Mouse (Mus musculus) lung, embryonic 14.5 days (tissue): ENCODE results near the gene Klhl10. TPM values are rescaled to one million over a fixed set of nuclear protein-coding genes. Genes with fewer than 3 reads are reported as not detected.

ENCODE experiments used
- ATAC-seq: fragments of 200-750 bp; cut with Nextera tagmentation; 2 replicates; pipeline ENCODE4 v1.8.0; 2017; ENCODE audit warnings: mild to moderate bottlenecking, moderate TSS enrichment, moderate library complexity; ENCODE audit not compliant: insufficient read depth
- DNase-seq: peaks from one replicate; pipeline ENCODE4 v3.0.0-alpha.2; 2015
- H3K27ac ChIP-seq: fragments of 300-500 bp; sonication (generic); 2 replicates; pipeline ENCODE4 v1.5.1; 2014; ENCODE audit warnings: low read depth, mild to moderate bottlenecking, moderate library complexity
- H3K27me3 ChIP-seq: fragments of 300-500 bp; sonication (generic); 2 replicates; pipeline ENCODE4 v1.6.1; 2014; ENCODE audit warnings: low read length, control low read depth; ENCODE audit not compliant: insufficient read depth
- H3K36me3 ChIP-seq: fragments of 300-500 bp; sonication (generic); 2 replicates; pipeline ENCODE4 v1.6.1; 2014; ENCODE audit warnings: control low read depth; ENCODE audit not compliant: insufficient read depth
- H3K4me1 ChIP-seq: fragments of 300-500 bp; sonication (generic); 2 replicates; pipeline ENCODE4 v1.6.1; 2014; ENCODE audit warnings: antibody characterized with exemption, control low read depth; ENCODE audit not compliant: insufficient read depth
- H3K4me2 ChIP-seq: fragments of 300-500 bp; sonication (generic); 2 replicates; pipeline ENCODE4 v1.6.1; 2014; ENCODE audit warnings: mild to moderate bottlenecking
- H3K4me3 ChIP-seq: fragments of 300-500 bp; sonication (generic); 2 replicates; pipeline ENCODE4 v1.5.1; 2014; ENCODE audit warnings: low read depth, low read length
- H3K9ac ChIP-seq: fragments of 300-500 bp; sonication (generic); 2 replicates; pipeline ENCODE4 v1.6.1; 2014
- H3K9me3 ChIP-seq: fragments of 300-500 bp; sonication (generic); 2 replicates; pipeline ENCODE4 v1.6.1; 2016; ENCODE audit warnings: low read depth, low read length, control low read depth
- CTCF ChIP-seq: IDR thresholded peaks from 2 replicates; pipeline ENCODE4 v1.5.1; 2016; ENCODE audit warnings: antibody characterized with exemption, low read depth
- WGBS: fragments of 180-500 bp; shearing (Covaris S2); extraction: QIAGEN DNeasy Blood & Tissue Kit; methylation state at CpG from one replicate; pipeline ENCODE4 v1.1.7; 2014; 5-methylcytosine and 5-hydroxymethylcytosine counted together
- polyA plus RNA-seq: library from polyadenylated mRNA; unstranded; fragments of >200 nt; fragmentation: Nextera tagmentation; extraction: Ambion mirVana; gene quantifications from 2 replicates; pipeline ENCODE4 v1.2.1, GENCODE M21; 2014

Klhl10 gene
- polyA plus RNA-seq, 1 experiment from 2014 or later: 0.24 TPM

DNA sequence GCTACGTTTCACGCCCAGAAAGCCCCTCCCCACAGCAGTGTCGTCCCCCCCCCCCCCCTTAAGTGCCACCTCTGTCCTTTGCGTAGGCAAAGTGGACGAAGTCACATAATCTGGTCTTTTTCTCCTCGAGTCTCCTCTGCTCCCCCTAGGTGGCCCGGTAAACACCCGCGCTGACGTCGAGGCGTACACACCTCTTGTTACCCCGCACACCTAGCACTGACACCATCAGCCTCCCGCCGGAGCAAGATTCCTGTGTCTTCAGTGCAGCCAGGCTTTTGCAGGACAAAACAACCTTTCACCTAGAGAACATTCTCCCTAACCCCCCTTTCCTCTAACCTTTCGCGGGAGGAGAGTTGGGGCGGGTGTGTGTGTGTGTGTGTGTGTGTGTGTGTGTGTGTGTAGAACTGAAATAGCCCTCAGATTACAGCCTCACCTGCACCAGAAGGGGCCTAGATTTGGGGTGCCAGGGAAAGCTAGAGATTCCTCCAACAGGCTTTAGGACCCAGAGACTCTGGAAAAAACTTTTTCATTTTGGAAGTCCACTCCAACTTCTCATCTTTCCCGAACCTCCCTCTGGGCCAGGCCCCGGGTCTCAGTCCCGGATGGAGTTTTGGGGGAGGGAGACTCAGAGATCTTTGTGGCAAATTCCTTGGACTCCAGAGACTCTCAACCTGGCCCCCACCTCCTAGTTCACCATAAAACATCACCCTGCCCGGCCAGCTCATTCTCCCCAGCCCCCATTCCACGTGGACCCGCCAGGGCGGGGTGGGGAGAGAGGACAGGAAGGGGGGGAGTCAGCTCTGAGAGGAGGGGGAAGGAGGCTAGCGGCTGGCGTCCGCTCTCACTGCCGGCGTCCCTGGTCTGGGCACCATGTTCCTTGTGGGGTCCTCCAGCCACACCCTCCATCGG lies 26.5 kb upstream of the Klhl10 start, which contains the start of gene Fkbp10:
Gene Fkbp10, plus strand, starts transcription at position 784 of the 909 bp plus-strand sequence.
- Histone ChIP-seq H3K27ac (peak within 1 kb of the TSS; percentile 97), H3K4me1 (peaks cover 13% of the 10 kb centered on the region), H3K36me3 (peaks cover 24% of the 10 kb centered on the region), H3K9ac (peak within 1 kb of the TSS; percentile 83), H3K27me3 (no peaks in the 10 kb centered on the region), H3K9me3 (no peaks in the 10 kb centered on the region), H3K4me2 (peak within 1 kb of the TSS; percentile 86), H3K4me3 (peak within 1 kb of the TSS; percentile 73)
- 0 out of 2 replicates have a peak, but pooled peaks have one; percentile 1 for TF ChIP-seq CTCF
- peak; percentile 82 for DNase-seq
- under 1% methylated on average over 30 of the region's 31 CpGs for WGBS
- ATAC-seq: peak; percentile 47

DNA sequence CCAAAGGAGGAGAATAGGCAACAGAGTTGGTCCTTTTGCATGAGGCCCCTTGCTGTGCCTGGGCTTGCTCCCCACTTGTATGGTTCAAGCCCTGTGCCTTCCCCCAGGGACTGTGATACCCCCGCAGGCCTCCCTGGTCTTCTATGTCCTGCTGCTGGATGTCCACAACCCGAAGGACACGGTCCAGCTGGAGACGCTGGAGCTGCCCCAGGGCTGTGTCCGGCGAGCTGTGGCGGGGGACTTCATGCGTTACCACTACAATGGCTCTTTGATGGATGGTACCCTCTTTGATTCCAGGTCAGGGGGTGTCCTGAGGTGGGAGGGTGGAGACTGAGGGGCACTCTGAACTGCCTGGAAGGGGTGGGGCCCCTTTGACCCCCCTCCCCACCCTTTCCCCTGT lies 20.2 kb upstream of the Klhl10 start:
- H3K27ac ChIP-seq: no peak overlapping the region
- no peak overlapping the region for H3K9ac ChIP-seq
- no peak overlapping the region for H3K4me3 ChIP-seq
- DNase-seq (no peak), ATAC-seq (no peak)
- peaks cover 58% of the 10 kb centered on the region for H3K36me3 ChIP-seq
- H3K4me1 ChIP-seq: no peaks in the 10 kb centered on the region
- H3K9me3 ChIP-seq: no peaks in the 10 kb centered on the region
- 83% methylated on average over 8 of the region's 8 CpGs for WGBS
- no peak overlapping the region for H3K4me2 ChIP-seq
- TF ChIP-seq CTCF: no peak
- H3K27me3 ChIP-seq: no peaks in the 10 kb centered on the region

DNA sequence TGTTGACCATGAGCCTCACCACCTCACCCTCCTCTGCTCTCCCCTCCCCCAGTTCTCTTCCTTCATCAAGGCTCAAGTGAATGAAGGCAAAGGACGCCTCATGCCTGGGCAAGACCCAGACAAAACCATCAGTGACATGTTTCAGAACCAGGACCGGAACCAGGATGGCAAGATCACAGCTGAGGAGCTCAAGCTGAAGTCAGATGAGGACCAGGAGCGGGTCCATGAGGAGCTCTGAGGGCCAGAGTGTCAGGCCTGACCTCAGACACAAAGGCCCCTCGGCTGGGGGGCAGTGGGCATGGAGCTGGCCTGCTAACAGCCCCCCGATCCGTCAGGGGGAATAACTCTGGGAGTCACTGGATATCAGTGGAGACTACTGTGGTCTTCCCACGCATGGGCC lies 17.9 kb upstream of the Klhl10 start:
- Histone ChIP-seq H3K9ac (no peak overlapping the region), H3K4me3 (no peak overlapping the region), H3K4me2 (no peak overlapping the region), H3K4me1 (no peaks in the 10 kb centered on the region), H3K36me3 (peaks cover 58% of the 10 kb centered on the region), H3K27me3 (no peaks in the 10 kb centered on the region), H3K27ac (no peak overlapping the region), H3K9me3 (no peaks in the 10 kb centered on the region)
- ATAC-seq (no peak), DNase-seq (no peak)
- 88% methylated on average over 7 of the region's 7 CpGs for WGBS
- TF ChIP-seq CTCF: no peak

DNA sequence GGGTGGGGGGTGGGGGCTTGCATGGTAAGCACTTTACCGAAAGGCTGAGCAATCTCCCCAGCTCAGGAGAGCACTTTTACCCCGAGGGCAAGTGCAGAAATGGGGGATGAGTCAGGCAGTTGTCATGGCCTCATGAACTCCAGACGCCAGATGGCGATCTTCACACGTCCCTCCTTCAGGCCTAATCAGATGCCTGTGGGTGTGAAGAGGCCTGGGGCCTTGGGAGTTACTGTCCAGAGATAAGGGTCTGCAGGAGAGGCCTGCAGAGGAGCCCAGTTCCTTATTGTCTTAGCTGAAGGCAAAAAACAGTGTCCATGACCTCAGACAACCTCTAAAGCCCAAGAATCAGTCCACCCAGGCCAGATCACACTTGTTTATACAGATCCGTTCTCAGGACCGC lies 15.9 kb upstream of the Klhl10 start:
- Histone ChIP-seq H3K36me3 (peaks cover 60% of the 10 kb centered on the region), H3K4me2 (no peak overlapping the region), H3K4me3 (no peak overlapping the region), H3K9me3 (no peaks in the 10 kb centered on the region), H3K27me3 (no peaks in the 10 kb centered on the region), H3K4me1 (no peaks in the 10 kb centered on the region), H3K9ac (no peak overlapping the region), H3K27ac (no peak overlapping the region)
- DNase-seq: peak; percentile 69
- WGBS: 26% methylated on average over 7 of the region's 7 CpGs
- peak; percentile 69 for TF ChIP-seq CTCF
- peak; percentile 50; the same call in 1 of the 2 replicates for ATAC-seq

DNA sequence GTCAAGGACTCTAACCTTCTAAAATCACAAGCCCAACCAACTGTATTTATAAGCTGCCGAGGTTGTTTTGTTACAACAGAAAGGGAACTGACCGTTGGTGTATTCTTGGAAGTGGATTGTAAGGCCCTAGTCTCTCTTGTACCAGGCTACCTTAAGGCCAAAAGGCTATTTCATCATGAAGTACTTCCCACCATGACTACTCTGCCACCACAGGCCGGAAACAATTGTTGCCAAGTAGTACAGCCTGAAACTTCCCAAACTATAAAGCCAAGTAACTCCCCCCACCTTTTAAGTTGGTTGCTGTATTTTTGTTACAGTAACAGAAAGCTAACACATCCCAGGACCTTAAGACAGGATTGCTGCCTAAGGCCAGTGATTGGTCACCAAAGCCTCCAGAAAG lies 14.9 kb upstream of the Klhl10 start:
- no peak overlapping the region for H3K27ac ChIP-seq
- no peak overlapping the region for H3K4me3 ChIP-seq
- no peak for TF ChIP-seq CTCF
- DNase-seq: no peak
- no peak overlapping the region for H3K9ac ChIP-seq
- no peak for ATAC-seq
- H3K36me3 ChIP-seq: peaks cover 54% of the 10 kb centered on the region
- H3K9me3 ChIP-seq: no peaks in the 10 kb centered on the region
- 80% methylated on average over 3 of the region's 3 CpGs for WGBS
- H3K27me3 ChIP-seq: no peaks in the 10 kb centered on the region
- H3K4me1 ChIP-seq: no peaks in the 10 kb centered on the region
- no peak overlapping the region for H3K4me2 ChIP-seq

DNA sequence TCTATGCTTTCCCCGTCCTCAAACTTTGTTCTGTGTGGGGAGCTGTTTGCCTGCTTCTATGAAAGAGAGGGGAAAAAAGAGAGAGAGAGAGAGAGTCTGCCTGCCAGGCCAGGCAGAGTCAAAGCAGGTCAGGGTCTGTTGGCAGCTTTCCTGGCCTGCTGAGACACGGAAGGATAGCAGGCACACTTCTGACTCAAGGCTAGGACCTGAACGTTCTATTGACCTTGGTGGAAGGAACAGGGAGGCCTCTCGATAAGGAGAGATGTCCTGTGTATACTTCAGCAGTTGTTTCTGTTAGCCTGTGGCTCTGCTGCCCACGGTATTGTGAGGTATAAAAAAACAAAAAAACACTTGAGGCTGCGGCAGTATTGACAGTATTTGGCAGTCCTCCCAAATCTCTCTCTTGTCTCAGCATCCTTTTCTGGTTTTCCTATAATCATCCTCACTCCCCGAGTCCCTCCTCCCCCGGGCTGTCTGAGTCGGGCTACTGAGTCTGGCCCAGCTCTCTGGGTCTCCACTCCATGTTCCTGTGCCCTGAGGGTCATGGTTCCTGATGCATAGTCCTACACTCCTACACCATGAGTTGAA lies 13.0 kb upstream of the Klhl10 start:
- Histone ChIP-seq H3K9ac (no peak overlapping the region), H3K9me3 (no peaks in the 10 kb centered on the region), H3K4me2 (no peak overlapping the region), H3K27me3 (no peaks in the 10 kb centered on the region), H3K4me1 (no peaks in the 10 kb centered on the region), H3K27ac (peak overlapping the region; percentile 49; the same call in 1 of the 2 replicates), H3K36me3 (peaks cover 47% of the 10 kb centered on the region), H3K4me3 (no peak overlapping the region)
- ATAC-seq (no peak), DNase-seq (peak; percentile 23)
- WGBS: 42% methylated on average over 9 of the region's 9 CpGs
- TF ChIP-seq CTCF: no peak

DNA sequence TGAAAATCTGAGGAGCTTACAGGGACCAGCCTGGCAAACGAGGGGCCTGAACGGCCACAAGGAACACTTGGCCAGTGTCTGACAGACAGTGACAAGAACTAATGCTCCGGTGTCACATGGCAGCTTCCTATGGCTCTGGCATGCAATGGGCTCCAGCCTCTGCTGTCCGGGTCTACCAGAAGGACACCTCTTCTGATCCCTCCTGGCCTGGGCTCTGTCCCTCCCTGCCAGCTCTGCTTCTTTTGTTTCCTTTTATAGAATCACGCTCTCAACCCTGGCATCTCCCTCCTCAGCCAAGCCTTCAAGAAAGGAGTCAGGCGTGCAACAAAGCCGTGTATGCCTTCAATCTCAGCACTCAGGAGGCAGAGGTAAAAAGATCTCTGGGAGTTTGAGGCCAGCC lies 11.7 kb upstream of the Klhl10 start:
- 85% methylated on average over 7 of the region's 7 CpGs for WGBS
- H3K9ac ChIP-seq: no peak overlapping the region
- no peak overlapping the region for H3K4me3 ChIP-seq
- no peak for TF ChIP-seq CTCF
- H3K36me3 ChIP-seq: peaks cover 48% of the 10 kb centered on the region
- no peak for DNase-seq
- H3K4me1 ChIP-seq: no peaks in the 10 kb centered on the region
- no peaks in the 10 kb centered on the region for H3K9me3 ChIP-seq
- H3K27ac ChIP-seq: no peak overlapping the region
- H3K4me2 ChIP-seq: no peak overlapping the region
- ATAC-seq: no peak
- no peaks in the 10 kb centered on the region for H3K27me3 ChIP-seq
